Mouse (Mus musculus) heart, embryonic 11.5 days (tissue): Measurements from ENCODE around the gene Alox12. TPM values are rescaled to one million over a fixed set of nuclear protein-coding genes. Genes with fewer than 3 reads are reported as not detected.

Source experiments
- microRNA counts: library from miRNA; unstranded; fragments of <30 nt; microRNA quantifications from one replicate; lab custom pipeline; 2015
- microRNA-seq: library from miRNA; unstranded; fragments of <30 nt; microRNA quantifications from one replicate; pipeline ENCODE4, GENCODE M21; 2016; ENCODE audit warnings: borderline number of aligned reads
- polyA plus RNA-seq: library from polyadenylated mRNA; unstranded; fragments of >200 nt; fragmentation: Nextera tagmentation; extraction: Ambion mirVana; gene quantifications from 2 replicates; pipeline ENCODE4 v1.2.1, GENCODE M21; 2014

Alox12 gene
- polyA plus RNA-seq, 1 experiment from 2014 or later = 5.8 TPM

MicroRNAs within 50 kb of the gene (microRNA counts, 519-probe panel; counts per million panel counts)
- microRNA mmu-miR-195 (lab: Ali Mortazavi, UCI) (2,180 counts per million, percentile 3 among the panel's probes with 10 or more counts), microRNA mmu-miR-497 (lab: Ali Mortazavi, UCI) (32.2 counts per million)

Small RNA genes lying within 50 kb of the gene (microRNA-seq; reads per million reads assigned to microRNA genes)
- gene Mir195a = 670 reads per million, percentile 82 among the genes with 10 or more reads in this experiment
- gene Mir497 = not detected
- not detected for gene Mir497b

Other genes starting within 250 kb of the Alox12 start
- 94.1 and 111 TPM in 2 replicates for gene Acadvl, start 239.9 kb downstream of the Alox12 start, polyA plus RNA-seq
- 10.2 and 10.4 TPM in 2 replicates for gene Dlg4, start 238.4 kb downstream of the Alox12 start, polyA plus RNA-seq
- gene Asgr1, start 201.3 kb downstream of the Alox12 start, polyA plus RNA-seq = 0.13 TPM in 1 of 2 replicates, not detected in the other
- 0.57 TPM in 1 of 2 replicates, not detected in the other for gene Asgr2, start 162.7 kb downstream of the Alox12 start, polyA plus RNA-seq
- 0.17 and 0.29 TPM in 2 replicates for gene Mgl2, start 125.0 kb downstream of the Alox12 start, polyA plus RNA-seq
- gene Clec10a, start 99.2 kb downstream of the Alox12 start, polyA plus RNA-seq = not detected in 2 replicates
- 0.36 and 0.39 TPM in 2 replicates for gene Slc16a11, start 42.6 kb downstream of the Alox12 start, polyA plus RNA-seq
- gene Slc16a13, start 34.3 kb downstream of the Alox12 start, polyA plus RNA-seq = 7.6 and 7.8 TPM in 2 replicates
- gene Bcl6b, start 25.6 kb downstream of the Alox12 start, polyA plus RNA-seq = 11.9 and 13.0 TPM in 2 replicates
- gene 0610010K14Rik, start 17.4 kb downstream of the Alox12 start, polyA plus RNA-seq = 129 and 132 TPM in 2 replicates
- 7.7 and 9.3 TPM in 2 replicates for gene Gm21988, start 15.5 kb downstream of the Alox12 start, polyA plus RNA-seq
- gene Rnasek, start 15.5 kb downstream of the Alox12 start, polyA plus RNA-seq = 170 and 183 TPM in 2 replicates
- 0.11 TPM in 1 of 2 replicates, not detected in the other for gene Alox12e, start 67.3 kb upstream of the Alox12 start, polyA plus RNA-seq
- gene Alox15, start 96.7 kb upstream of the Alox12 start, polyA plus RNA-seq = 0.06 TPM in 1 of 2 replicates, not detected in the other
- 22.1 and 27.5 TPM in 2 replicates for gene Pelp1, start 154.7 kb upstream of the Alox12 start, polyA plus RNA-seq
- 11.6 and 12.9 TPM in 2 replicates for gene Arrb2, start 177.3 kb upstream of the Alox12 start, polyA plus RNA-seq
- gene Med11, start 196.6 kb upstream of the Alox12 start, polyA plus RNA-seq = 28.6 and 31.2 TPM in 2 replicates
- 1.1 and 1.9 TPM in 2 replicates for gene Zmynd15, start 204.1 kb upstream of the Alox12 start, polyA plus RNA-seq
- gene Cxcl16, start 204.6 kb upstream of the Alox12 start, polyA plus RNA-seq = 6.2 and 7.3 TPM in 2 replicates
- 8.2 and 10.3 TPM in 2 replicates for gene Tm4sf5, start 249.9 kb upstream of the Alox12 start, polyA plus RNA-seq